Mouse (Mus musculus) heart, postnatal 0 days (tissue): Measurements from ENCODE around the gene Ctsk. TPM values are rescaled to one million over a fixed set of nuclear protein-coding genes. Genes with fewer than 3 reads are reported as not detected.
"Not testable (repeated sequence)": the region's sequence is repeated elsewhere in the genome, so short reads cannot be mapped to it uniquely, and the experiment has no call there.

Source experiments
- ATAC-seq: fragments of 200-750 bp; cut with Nextera tagmentation; 2 replicates; pipeline ENCODE4 v1.8.0; 2017; ENCODE audit warnings: low read depth, moderate number of reproducible peaks, moderate library complexity; ENCODE audit not compliant: insufficient read depth
- DNase-seq: peaks from one replicate; pipeline ENCODE4 v3.0.0-alpha.2; 2016; ENCODE audit warnings: low spot score
- H3K27ac ChIP-seq: fragments of 300-500 bp; sonication (generic); 2 replicates; pipeline ENCODE4 v1.5.1; 2014; ENCODE audit warnings: low read depth, mild to moderate bottlenecking
- H3K27me3 ChIP-seq: fragments of 300-500 bp; sonication (generic); 2 replicates; pipeline ENCODE4 v1.6.1; 2014; ENCODE audit warnings: low read length, mixed read lengths; ENCODE audit not compliant: control insufficient read depth, insufficient read depth
- H3K36me3 ChIP-seq: fragments of 300-500 bp; sonication (generic); replicated peaks from 2 replicates; pipeline ENCODE4 v1.6.1; 2014; ENCODE audit warnings: low read length, mixed read lengths; ENCODE audit not compliant: control insufficient read depth, insufficient read depth
- H3K4me1 ChIP-seq: fragments of 300-500 bp; sonication (generic); 2 replicates; pipeline ENCODE4 v1.6.1; 2014; ENCODE audit warnings: antibody characterized with exemption; ENCODE audit not compliant: control insufficient read depth, insufficient read depth
- H3K4me2 ChIP-seq: fragments of 300-500 bp; sonication (generic); 2 replicates; pipeline ENCODE4 v1.6.1; 2014; ENCODE audit warnings: low read depth, mild to moderate bottlenecking, low read length, moderate library complexity
- H3K4me3 ChIP-seq: fragments of 300-500 bp; sonication (generic); 2 replicates; pipeline ENCODE4 v1.5.1; 2014; ENCODE audit warnings: low read depth, low read length
- H3K9ac ChIP-seq: fragments of 300-500 bp; sonication (generic); replicated peaks from 2 replicates; pipeline ENCODE4 v1.6.1; 2014; ENCODE audit warnings: low read depth, low read length, mixed read lengths
- H3K9me3 ChIP-seq: fragments of 300-500 bp; sonication (generic); replicated peaks from 2 replicates; pipeline ENCODE4 v1.6.1; 2016; ENCODE audit warnings: low read length; ENCODE audit not compliant: control insufficient read depth
- CTCF ChIP-seq: IDR thresholded peaks from 2 replicates; pipeline ENCODE4 v1.5.1; 2016; ENCODE audit warnings: antibody characterized with exemption, control low read depth, low read depth
- EP300 ChIP-seq: IDR thresholded peaks from 2 replicates; pipeline ENCODE4 v1.6.1; 2016; ENCODE audit warnings: antibody characterized with exemption, low read depth
- WGBS: fragments of 180-500 bp; shearing (Covaris S2); extraction: QIAGEN DNeasy Blood & Tissue Kit; methylation state at CpG from one replicate; pipeline ENCODE4 v1.1.7; 2014; 5-methylcytosine and 5-hydroxymethylcytosine counted together
- polyA plus RNA-seq: library from polyadenylated mRNA; unstranded; fragments of >200 nt; fragmentation: Nextera tagmentation; extraction: Ambion mirVana; gene quantifications from 2 replicates; pipeline ENCODE4 v1.2.1, GENCODE M21; 2015
- total RNA-seq: library from RNA; depleted of rRNA; stranded (reverse); fragments of >200 nt; gene quantifications from 2 replicates; pipeline ENCODE4 v1.2.3, GENCODE M21; 2014; ENCODE audit warnings: low replicate concordance

The Ctsk gene
- total and polyA plus RNA-seq, 2 experiments from 2014 or later, result 5.4 to 18.9 TPM

DNA sequence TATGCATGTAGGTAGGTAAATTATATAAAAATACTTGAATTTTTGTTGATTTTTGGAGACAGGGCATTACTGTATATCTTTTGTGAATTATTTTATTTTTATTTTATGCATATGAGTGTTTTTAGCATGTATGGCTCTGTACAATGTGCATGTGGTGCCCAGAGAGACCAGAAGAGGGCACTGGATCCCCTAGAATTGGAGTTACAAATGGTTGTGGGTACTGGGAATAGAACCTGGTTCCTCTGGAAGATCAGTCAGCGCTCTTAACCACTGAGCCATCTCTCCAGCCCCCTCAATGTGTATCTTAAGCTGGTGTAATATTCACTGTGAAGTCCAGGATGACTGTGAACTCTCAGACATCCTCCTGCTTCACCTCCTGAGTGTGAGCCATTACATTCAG, 35.9 kb downstream of the Ctsk start:
- 74% methylated on average over 1 of the region's 1 CpGs for WGBS
- no peak for ATAC-seq
- no peaks in the 10 kb centered on the region for H3K36me3 ChIP-seq
- H3K9me3 ChIP-seq, result no peaks in the 10 kb centered on the region
- no peak overlapping the region for H3K4me2 ChIP-seq
- no peak for DNase-seq
- no peak overlapping the region for H3K27ac ChIP-seq
- no peaks in the 10 kb centered on the region for H3K4me1 ChIP-seq
- H3K9ac ChIP-seq, result no peak overlapping the region
- H3K4me3 ChIP-seq, result no peak overlapping the region
- H3K27me3 ChIP-seq, result no peaks in the 10 kb centered on the region
- TF ChIP-seq CTCF (no peak), EP300 (no peak)

- no peak for DNase-seq
- WGBS, result 81% methylated on average over 10 of the region's 10 CpGs
- Histone ChIP-seq H3K27me3 (no peaks in the 10 kb centered on the region), H3K4me2 (no peak overlapping the region), H3K4me1 (no peaks in the 10 kb centered on the region), H3K4me3 (no peak overlapping the region), H3K9me3 (no peaks in the 10 kb centered on the region), H3K27ac (no peak overlapping the region), H3K9ac (no peak overlapping the region), H3K36me3 (no peaks in the 10 kb centered on the region)
- ATAC-seq, result no peak
- no peak for TF ChIP-seq CTCF
- TF ChIP-seq EP300, result no peak
Observed at GRCm38 (mm10) chr3:95538936-95539335, 39.9 kb downstream of the Ctsk start.

DNA sequence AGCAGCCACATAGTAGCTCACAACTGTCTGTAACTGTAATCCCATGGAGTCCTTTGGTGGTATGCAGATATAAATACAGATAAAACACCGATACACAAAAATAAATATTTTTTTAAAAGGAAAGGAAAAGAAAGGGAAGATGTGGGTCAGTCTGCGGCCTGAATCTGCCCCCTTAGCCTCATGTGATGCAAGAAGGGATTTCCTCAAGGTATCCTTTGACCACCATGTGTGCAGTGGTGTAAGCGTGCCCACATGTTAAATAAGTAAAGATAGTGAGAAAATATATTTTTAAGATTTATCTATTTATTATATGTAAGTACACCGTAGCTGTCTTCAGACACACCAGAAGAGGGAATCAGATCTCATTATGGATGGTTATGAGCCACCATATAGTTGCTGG, 40.8 kb downstream of the Ctsk start:
- TF ChIP-seq EP300 (no peak), CTCF (no peak)
- H3K27me3 ChIP-seq, result no peaks in the 10 kb centered on the region
- H3K4me3 ChIP-seq, result no peak overlapping the region
- no peak overlapping the region for H3K4me2 ChIP-seq
- WGBS, result 91% methylated on average over 4 of the region's 4 CpGs
- ATAC-seq (no peak), DNase-seq (no peak)
- H3K36me3 ChIP-seq, result no peaks in the 10 kb centered on the region
- H3K27ac ChIP-seq, result no peak overlapping the region
- no peaks in the 10 kb centered on the region for H3K9me3 ChIP-seq
- H3K4me1 ChIP-seq, result no peaks in the 10 kb centered on the region
- H3K9ac ChIP-seq, result no peak overlapping the region

- not testable (repeated sequence) for H3K36me3 ChIP-seq, H3K9ac ChIP-seq, H3K4me2 ChIP-seq, H3K9me3 ChIP-seq, ATAC-seq, H3K27me3 ChIP-seq, DNase-seq, H3K4me3 ChIP-seq, H3K4me1 ChIP-seq, H3K27ac ChIP-seq
- 62% methylated on average over 2 of the region's 2 CpGs for WGBS
Observed at GRCm38 (mm10) chr3:95541186-95541585, 42.1 kb downstream of the Ctsk start.

- Histone ChIP-seq H3K36me3 (no peaks in the 10 kb centered on the region), H3K4me3 (no peak overlapping the region), H3K4me2 (no peak overlapping the region), H3K27me3 (no peaks in the 10 kb centered on the region), H3K4me1 (no peaks in the 10 kb centered on the region), H3K9ac (no peak overlapping the region), H3K27ac (no peak overlapping the region), H3K9me3 (no peaks in the 10 kb centered on the region)
- ATAC-seq, result no peak
- DNase-seq, result no peak
- TF ChIP-seq CTCF (no peak), EP300 (no peak)
Observed at GRCm38 (mm10) chr3:95542171-95542570, 43.1 kb downstream of the Ctsk start.

DNA sequence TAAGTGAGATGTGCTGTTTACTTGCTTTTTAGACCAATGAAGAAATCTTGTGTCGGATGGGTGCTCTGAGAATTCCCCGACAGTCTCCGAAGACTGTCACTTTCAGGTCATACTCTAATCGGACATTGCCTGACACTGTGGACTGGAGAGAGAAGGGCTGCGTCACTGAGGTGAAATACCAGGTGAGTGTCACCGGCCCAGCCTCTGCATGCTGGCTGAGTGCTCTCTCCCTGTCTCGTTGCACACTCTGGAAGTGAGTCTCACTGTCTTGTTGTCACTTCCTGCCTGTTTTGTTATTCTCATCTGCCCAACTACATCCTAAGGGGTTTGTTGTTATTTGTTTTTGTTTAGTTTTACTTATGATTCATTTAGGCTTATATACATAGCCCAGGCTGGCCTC, 43.9 kb downstream of the Ctsk start:
- Histone ChIP-seq H3K27me3 (no peaks in the 10 kb centered on the region), H3K27ac (no peak overlapping the region), H3K4me1 (no peaks in the 10 kb centered on the region), H3K9me3 (no peaks in the 10 kb centered on the region), H3K9ac (no peak overlapping the region), H3K4me3 (no peak overlapping the region), H3K36me3 (no peaks in the 10 kb centered on the region), H3K4me2 (no peak overlapping the region)
- 66% methylated on average over 7 of the region's 7 CpGs for WGBS
- DNase-seq (no peak), ATAC-seq (no peak)
- TF ChIP-seq EP300 (no peak), CTCF (no peak)
